Mouse (Mus musculus): Measurements from ENCODE around the gene I0C0044D17Rik. TPM values are rescaled to one million over a fixed set of nuclear protein-coding genes. Genes with fewer than 3 reads are reported as not detected.
"Not testable (repeated sequence)": the region's sequence is repeated elsewhere in the genome, so short reads cannot be mapped to it uniquely, and the experiment has no call there.

The I0C0044D17Rik gene
- polyA plus RNA-seq, 1 experiment = not detected

DNA sequence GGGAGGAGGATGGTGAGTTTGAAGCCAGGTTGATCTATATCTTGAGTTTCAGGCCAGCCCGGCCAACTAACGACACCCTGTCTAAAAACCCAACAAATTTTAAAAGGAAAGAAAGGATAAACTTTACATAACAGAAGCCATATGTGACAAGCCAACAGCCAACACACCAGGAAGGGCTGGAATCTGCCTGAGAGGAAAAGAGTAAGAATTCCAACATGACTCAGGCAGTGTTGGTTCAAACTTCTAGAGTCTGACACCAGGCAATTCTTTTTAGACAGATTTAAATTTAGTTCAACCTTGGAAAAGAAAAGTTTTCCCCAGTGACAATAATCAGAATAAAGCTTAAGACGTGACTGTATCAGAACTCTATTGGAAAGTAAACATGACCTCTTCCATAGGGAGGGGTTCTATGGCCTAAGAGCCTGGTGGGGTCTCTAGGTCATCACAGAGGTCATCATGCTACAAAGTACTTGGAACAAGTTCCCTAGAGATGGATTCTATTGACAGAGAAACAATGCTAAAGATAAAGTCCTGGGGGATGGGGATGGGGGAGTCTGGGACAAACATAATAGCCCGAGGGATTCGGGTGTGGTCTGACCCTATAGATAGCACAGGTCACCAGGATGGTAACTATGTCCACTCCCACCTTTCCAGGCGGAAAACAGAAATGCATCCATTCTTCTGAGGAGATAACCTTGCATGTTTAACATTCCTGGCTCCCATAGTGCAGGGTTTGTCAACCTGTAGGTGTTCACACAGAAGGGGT, 23.7 kb upstream of the I0C0044D17Rik start:
- Histone ChIP-seq H3K4me3 (replicated peaks) (no peak overlapping the region), H3K4me1 (ENCODE audit: control insufficient read depth) (no peaks in the 10 kb centered on the region), H3K9me3 (ENCODE audit: control insufficient read depth, low read length) (peaks cover 15% of the 10 kb centered on the region), H3K36me3 (ENCODE audit: control insufficient read depth) (no peaks in the 10 kb centered on the region), H3K27me3 (ENCODE audit: control insufficient read depth) (no peaks in the 10 kb centered on the region)
- TF ChIP-seq GATA1 (IDR thresholded peaks at IDR 0.05; ENCODE audit: low read length) (no peak), TAL1 (IDR thresholded peaks at IDR 0.05; ENCODE audit: low read length) (no peak)

DNA sequence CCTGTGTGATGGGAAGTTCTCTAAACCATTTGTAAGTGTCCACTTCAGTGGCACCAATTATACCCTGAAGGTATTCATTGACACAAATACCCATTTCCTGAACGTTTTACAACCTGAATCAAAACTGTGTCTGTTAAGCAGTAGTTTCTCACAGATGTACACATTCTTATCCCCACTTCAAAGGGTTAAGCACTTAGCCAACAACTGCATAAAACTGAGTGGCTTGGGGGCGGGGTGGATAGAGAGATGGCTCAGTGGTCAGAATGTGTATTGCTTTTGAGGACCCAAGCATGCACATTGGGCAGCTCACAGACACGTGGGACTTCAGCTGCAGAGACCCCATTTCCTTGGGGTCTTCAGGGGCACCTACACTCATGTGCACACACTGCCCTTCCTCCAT, 22.8 kb upstream of the I0C0044D17Rik start:
- TF ChIP-seq TAL1 (IDR thresholded peaks at IDR 0.05; ENCODE audit: low read length) (no peak), GATA1 (IDR thresholded peaks at IDR 0.05; ENCODE audit: low read length) (no peak)
- Histone ChIP-seq H3K4me3 (replicated peaks) (no peak overlapping the region), H3K4me1 (ENCODE audit: control insufficient read depth) (no peaks in the 10 kb centered on the region), H3K36me3 (ENCODE audit: control insufficient read depth) (no peaks in the 10 kb centered on the region), H3K9me3 (ENCODE audit: control insufficient read depth, low read length) (peaks cover 10% of the 10 kb centered on the region), H3K27me3 (ENCODE audit: control insufficient read depth) (no peaks in the 10 kb centered on the region)

DNA sequence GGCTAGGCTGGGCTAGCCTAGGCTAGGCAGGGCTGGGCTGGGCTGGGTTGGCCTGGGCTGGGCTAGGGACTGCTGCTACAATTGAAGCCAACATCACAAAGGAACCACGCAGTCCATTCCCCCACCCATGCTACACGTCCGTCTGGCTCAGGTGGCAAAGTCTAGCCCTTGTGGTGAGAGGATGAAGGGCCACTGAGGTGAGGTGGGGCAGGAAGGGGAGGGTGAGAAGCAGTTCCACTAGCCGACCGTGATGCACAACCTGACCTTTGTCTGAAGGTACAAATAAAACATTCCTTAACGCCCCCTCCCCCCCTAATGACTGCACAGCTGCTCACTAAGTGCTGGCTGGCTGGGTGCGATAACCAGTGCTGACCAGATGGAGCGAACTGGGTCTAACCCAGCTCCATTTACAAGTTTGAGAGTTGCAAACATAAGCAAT, 22.1 kb upstream of the I0C0044D17Rik start:
- Histone ChIP-seq H3K9me3 (ENCODE audit: control insufficient read depth, low read length) (peaks cover 10% of the 10 kb centered on the region), H3K4me3 (replicated peaks) (no peak overlapping the region), H3K4me1 (ENCODE audit: control insufficient read depth) (no peaks in the 10 kb centered on the region), H3K27me3 (ENCODE audit: control insufficient read depth) (no peaks in the 10 kb centered on the region), H3K36me3 (ENCODE audit: control insufficient read depth) (no peaks in the 10 kb centered on the region)
- TF ChIP-seq TAL1 (IDR thresholded peaks at IDR 0.05; ENCODE audit: low read length) = no peak
- no peak for TF ChIP-seq GATA1 (IDR thresholded peaks at IDR 0.05; ENCODE audit: low read length)

DNA sequence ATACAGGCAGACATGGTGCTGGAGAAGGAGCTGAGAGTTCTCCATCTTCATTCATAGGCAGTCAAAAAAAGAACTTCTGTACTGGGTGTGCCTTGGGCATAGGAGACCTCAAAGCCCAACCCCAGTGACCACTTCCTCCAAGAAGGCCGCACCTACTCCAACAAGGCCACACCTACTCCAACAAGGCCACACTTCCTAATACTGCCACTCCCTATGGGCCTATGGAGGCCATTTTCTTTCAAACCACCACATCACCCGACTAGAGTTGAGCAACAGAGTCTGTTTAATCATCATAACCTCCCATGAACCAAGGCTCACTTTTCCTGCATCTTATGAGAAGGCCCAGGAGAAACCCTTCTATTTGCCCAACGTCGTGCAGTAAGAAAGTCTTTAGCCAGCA, 21.6 kb upstream of the I0C0044D17Rik start:
- Histone ChIP-seq H3K36me3 (ENCODE audit: control insufficient read depth) (no peaks in the 10 kb centered on the region), H3K4me1 (ENCODE audit: control insufficient read depth) (no peaks in the 10 kb centered on the region), H3K9me3 (ENCODE audit: control insufficient read depth, low read length) (peaks cover 7% of the 10 kb centered on the region), H3K27me3 (ENCODE audit: control insufficient read depth) (no peaks in the 10 kb centered on the region), H3K4me3 (replicated peaks) (no peak overlapping the region)
- no peak for TF ChIP-seq TAL1 (IDR thresholded peaks at IDR 0.05; ENCODE audit: low read length)
- no peak for TF ChIP-seq GATA1 (IDR thresholded peaks at IDR 0.05; ENCODE audit: low read length)

DNA sequence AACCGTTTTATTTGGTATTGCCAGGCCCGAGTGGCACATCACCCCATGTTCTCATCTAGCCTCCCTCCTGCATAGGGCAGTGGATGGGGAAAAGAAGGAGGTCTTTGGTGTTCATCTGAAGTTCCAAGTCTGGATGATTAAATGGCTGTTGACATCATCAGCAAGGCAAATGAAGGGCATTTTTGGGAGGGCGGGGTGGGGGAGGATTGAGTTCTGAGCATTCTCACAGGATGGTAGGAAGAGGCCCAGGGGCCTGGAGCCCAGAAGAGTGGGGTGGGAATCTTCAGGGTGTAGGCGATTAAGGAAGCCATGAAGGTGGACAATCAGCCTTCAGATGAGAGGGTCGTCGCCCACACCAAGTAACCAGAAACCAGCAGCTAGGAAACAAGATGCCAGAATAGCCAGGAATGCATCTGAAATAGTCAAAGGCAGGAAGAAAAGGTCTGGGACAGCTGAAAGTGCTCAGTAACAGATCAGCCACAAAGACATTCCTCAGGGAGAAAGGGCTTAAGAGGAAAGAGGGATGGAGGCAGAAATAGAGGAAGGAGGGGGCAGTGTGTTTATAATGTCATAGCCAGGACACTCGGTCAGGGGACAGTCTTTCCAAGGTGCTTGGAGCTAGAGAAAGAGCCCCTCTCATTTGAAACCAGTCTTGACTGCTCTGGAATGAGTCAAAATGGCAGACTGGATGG, 20.4 kb upstream of the I0C0044D17Rik start:
- Histone ChIP-seq H3K4me1 (ENCODE audit: control insufficient read depth) (no peaks in the 10 kb centered on the region), H3K9me3 (ENCODE audit: control insufficient read depth, low read length) (peaks cover 7% of the 10 kb centered on the region), H3K27me3 (ENCODE audit: control insufficient read depth) (no peaks in the 10 kb centered on the region), H3K4me3 (replicated peaks) (no peak overlapping the region), H3K36me3 (ENCODE audit: control insufficient read depth) (no peaks in the 10 kb centered on the region)
- no peak for TF ChIP-seq TAL1 (IDR thresholded peaks at IDR 0.05; ENCODE audit: low read length)
- TF ChIP-seq GATA1 (IDR thresholded peaks at IDR 0.05; ENCODE audit: low read length) = no peak

DNA sequence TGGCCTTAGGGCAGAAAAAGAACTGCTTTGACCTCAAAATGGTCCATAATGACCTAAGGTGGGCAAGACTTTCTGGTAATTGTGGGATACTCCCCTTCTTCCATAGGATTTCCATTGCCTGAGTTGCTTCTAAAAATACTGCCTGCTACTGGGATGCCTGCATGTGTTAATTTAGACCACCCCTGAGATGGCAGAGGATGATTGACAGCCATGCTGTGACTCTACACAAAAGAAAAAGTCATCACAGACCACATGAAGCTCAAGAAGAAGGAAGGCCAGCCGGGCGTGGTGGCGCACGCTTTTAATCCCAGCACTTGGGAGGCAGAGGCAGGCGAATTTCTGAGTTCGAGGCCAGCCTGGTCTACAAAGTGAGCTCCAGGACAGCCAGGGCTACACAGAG, 17.6 kb upstream of the I0C0044D17Rik start:
- H3K4me3 ChIP-seq (replicated peaks); H3K9me3 ChIP-seq (ENCODE audit: control insufficient read depth, low read length); H3K4me1 ChIP-seq (ENCODE audit: control insufficient read depth); H3K27me3 ChIP-seq (ENCODE audit: control insufficient read depth); H3K36me3 ChIP-seq (ENCODE audit: control insufficient read depth): not testable (repeated sequence)

DNA sequence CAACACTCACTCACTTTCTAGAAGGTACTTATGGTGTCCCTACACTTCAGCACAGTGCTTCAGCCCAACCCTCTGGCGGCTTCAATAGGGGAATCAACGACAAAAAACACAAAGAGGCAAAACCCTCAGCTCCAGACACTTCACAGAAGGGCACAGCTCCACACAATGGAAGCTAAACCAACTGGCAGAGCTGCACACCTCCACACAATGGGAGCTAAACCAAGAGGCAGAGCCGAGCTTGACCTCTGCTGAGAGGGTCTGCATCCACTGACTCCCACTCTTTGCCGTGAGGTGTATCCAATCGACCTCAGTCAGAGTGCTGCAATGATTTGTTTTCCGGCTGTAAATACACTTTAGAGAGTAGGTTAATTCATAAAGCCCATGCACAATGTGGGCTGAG, 16.9 kb upstream of the I0C0044D17Rik start:
- H3K9me3 ChIP-seq (ENCODE audit: control insufficient read depth, low read length) = peaks cover 3% of the 10 kb centered on the region
- no peaks in the 10 kb centered on the region for H3K4me1 ChIP-seq (ENCODE audit: control insufficient read depth)
- H3K36me3 ChIP-seq (ENCODE audit: control insufficient read depth) = no peaks in the 10 kb centered on the region
- no peaks in the 10 kb centered on the region for H3K27me3 ChIP-seq (ENCODE audit: control insufficient read depth)
- TF ChIP-seq GATA1 (IDR thresholded peaks at IDR 0.05; ENCODE audit: low read length) (no peak), TAL1 (IDR thresholded peaks at IDR 0.05; ENCODE audit: low read length) (no peak)
- no peak overlapping the region for H3K4me3 ChIP-seq (replicated peaks)

DNA sequence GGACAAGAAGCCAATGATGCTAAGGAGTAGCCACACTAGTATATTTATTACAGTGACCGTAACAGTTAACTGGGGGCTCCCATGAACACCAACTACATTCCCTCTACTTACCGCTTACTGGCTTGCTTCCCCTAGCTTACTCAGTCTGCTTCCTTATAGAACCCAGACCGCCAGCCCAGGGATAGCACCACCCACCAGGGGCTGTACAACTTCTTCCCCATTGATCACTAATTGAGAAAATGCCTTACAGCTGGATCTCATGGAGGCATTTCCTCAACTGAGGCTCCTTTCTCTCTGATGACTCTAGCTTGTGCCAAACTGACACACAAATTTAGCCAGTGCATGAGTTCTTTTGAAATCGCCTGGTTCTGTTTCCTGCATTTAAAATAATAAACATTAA, 15.3 kb upstream of the I0C0044D17Rik start:
- H3K9me3 ChIP-seq (ENCODE audit: control insufficient read depth, low read length) = no peaks in the 10 kb centered on the region

DNA sequence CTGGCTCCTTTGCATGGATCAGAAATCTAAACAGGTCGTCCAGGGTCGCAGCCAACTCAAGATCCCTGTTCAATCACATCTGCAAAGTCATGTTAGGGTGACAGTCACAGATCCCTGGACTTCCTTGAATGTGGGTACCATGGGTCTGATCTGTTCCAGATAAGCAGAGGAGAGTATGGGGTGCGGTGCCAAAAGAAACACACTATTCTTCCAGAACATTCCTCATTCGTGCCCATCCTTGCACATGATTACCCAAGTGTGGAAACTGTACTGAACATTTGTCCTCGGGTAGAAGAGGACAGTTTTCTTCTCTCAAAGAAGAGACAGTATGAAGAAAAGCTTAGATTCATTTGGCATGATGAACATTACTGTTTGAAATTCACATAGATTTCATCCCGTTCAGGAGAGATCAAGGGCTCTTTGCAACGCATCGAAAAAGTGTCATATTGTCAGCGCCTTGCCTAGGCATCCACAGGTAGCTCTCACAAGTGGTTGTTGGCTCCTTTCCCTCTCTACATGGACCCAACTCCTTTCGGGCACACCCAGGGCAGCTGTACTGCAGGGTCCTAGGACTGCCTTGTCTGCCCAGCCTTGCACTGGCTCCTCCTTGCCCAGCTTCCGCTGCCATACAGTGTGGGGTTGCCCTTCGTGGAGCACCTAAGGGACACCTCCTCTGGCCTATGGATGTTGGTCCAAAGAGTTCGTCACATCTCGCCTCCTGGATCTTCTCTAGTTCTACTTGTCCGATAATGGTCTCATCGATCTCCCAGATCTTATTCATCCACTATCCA, 14.3 kb upstream of the I0C0044D17Rik start:
- Histone ChIP-seq H3K4me3 (replicated peaks) (no peak overlapping the region), H3K27me3 (ENCODE audit: control insufficient read depth) (no peaks in the 10 kb centered on the region), H3K36me3 (ENCODE audit: control insufficient read depth) (no peaks in the 10 kb centered on the region), H3K4me1 (ENCODE audit: control insufficient read depth) (no peaks in the 10 kb centered on the region), H3K9me3 (ENCODE audit: control insufficient read depth, low read length) (no peaks in the 10 kb centered on the region)
- TF ChIP-seq TAL1 (IDR thresholded peaks at IDR 0.05; ENCODE audit: low read length) (no peak), GATA1 (IDR thresholded peaks at IDR 0.05; ENCODE audit: low read length) (no peak)

More for the DNA sequence above, 15.3 kb upstream of the I0C0044D17Rik start:
- TF ChIP-seq TAL1 (IDR thresholded peaks at IDR 0.05; ENCODE audit: low read length) = no peak
- TF ChIP-seq GATA1 (IDR thresholded peaks at IDR 0.05; ENCODE audit: low read length) = no peak
- H3K4me1 ChIP-seq (ENCODE audit: control insufficient read depth) = no peaks in the 10 kb centered on the region
- H3K4me3 ChIP-seq (replicated peaks) = no peak overlapping the region
- H3K27me3 ChIP-seq (ENCODE audit: control insufficient read depth) = no peaks in the 10 kb centered on the region
- H3K36me3 ChIP-seq (ENCODE audit: control insufficient read depth) = no peaks in the 10 kb centered on the region

All from erythroblast, embryonic 14.5 days (primary cell).